Mouse (Mus musculus): Measurements from ENCODE around the gene Vwa1.

GRCm38 (mm10) chr4:155790021-155790489 lies 15.6 kb upstream of the Vwa1 start, which contains the start of gene Ankrd65:
- TF ChIP-seq CTCF (IDR thresholded peaks at IDR 0.05; ENCODE audit: extremely low read depth, insufficient read depth, low read length) (no peak), POLR2A (IDR thresholded peaks at IDR 0.05; ENCODE audit: extremely low read depth, insufficient read depth, low read length) (no peak)
